Mouse (Mus musculus) myocyte (in vitro differentiated cells): ENCODE results near the gene Minos1. TPM values are rescaled to one million over a fixed set of nuclear protein-coding genes. Genes with fewer than 3 reads are reported as not detected.

ENCODE experiments used
- H3K27me3 ChIP-seq: one replicate; pipeline ENCODE4 v1.6.1; 2011; ENCODE audit not compliant: control insufficient read depth, insufficient read depth, insufficient read length
- H3K36me3 ChIP-seq: one replicate; pipeline ENCODE4 v1.6.1; 2011; ENCODE audit not compliant: control insufficient read depth, insufficient read depth
- H3K4me2 ChIP-seq: one replicate; pipeline ENCODE4 v1.6.1; 2011; ENCODE audit warnings: low read depth, control low read depth
- H3K4me3 ChIP-seq: one replicate; pipeline ENCODE4 v1.5.1; 2011; ENCODE audit warnings: mild to moderate bottlenecking, control low read depth, moderate library complexity
- H3K79me2 ChIP-seq: one replicate; pipeline ENCODE4 v1.6.1; 2011; ENCODE audit not compliant: control insufficient read depth, insufficient read depth
- H3ac ChIP-seq: one replicate; pipeline ENCODE4 v1.6.1; 2011; ENCODE audit not compliant: control insufficient read depth, insufficient read length
- CEBPB ChIP-seq: IDR thresholded peaks from 2 replicates; pipeline ENCODE4 v1.6.1; 2011; ENCODE audit warnings: mild to moderate bottlenecking, moderate library complexity; ENCODE audit not compliant: poor library complexity, insufficient read depth, severe bottlenecking
- E2F4 ChIP-seq: IDR thresholded peaks from one replicate; pipeline ENCODE4 v1.6.1; 2011; ENCODE audit warnings: mild to moderate bottlenecking, control low read depth, moderate library complexity; ENCODE audit not compliant: insufficient read depth
- MAX ChIP-seq: IDR thresholded peaks from one replicate; pipeline ENCODE4 v1.6.1; 2011; ENCODE audit warnings: low read depth, mild to moderate bottlenecking, control low read depth
- MYOD1 ChIP-seq, 3 experiments: IDR thresholded peaks; one replicate each; pipeline ENCODE4 v1.6.1; 2011; ENCODE audit warnings: control low read depth in 2 of 3, low read depth in 2 of 3, mild to moderate bottlenecking in 2 of 3, moderate library complexity in 1 of 3; ENCODE audit not compliant: insufficient read length in 2 of 3, control insufficient read depth in 1 of 3
- MYOG ChIP-seq, 3 experiments: IDR thresholded peaks; one replicate each; pipeline ENCODE4 v1.6.1; 2011; ENCODE audit warnings: control low read depth in 2 of 3, low read depth in 2 of 3, mild to moderate bottlenecking in 2 of 3; ENCODE audit not compliant: insufficient read length in 2 of 3, control insufficient read depth in 1 of 3, insufficient read depth in 1 of 3
- POLR2A ChIP-seq: IDR thresholded peaks from one replicate; pipeline ENCODE4 v1.6.1; 2011; ENCODE audit warnings: low read depth, mild to moderate bottlenecking, control low read depth, moderate library complexity; ENCODE audit not compliant: insufficient read length
- POLR2AphosphoS2 ChIP-seq: IDR thresholded peaks from one replicate; pipeline ENCODE4 v1.6.1; 2011; ENCODE audit warnings: low read depth, control low read depth; ENCODE audit not compliant: insufficient read length
- REST ChIP-seq: IDR thresholded peaks from one replicate; pipeline ENCODE4 v1.6.1; 2011; ENCODE audit warnings: mild to moderate bottlenecking, control low read depth, moderate library complexity; ENCODE audit not compliant: insufficient read depth, insufficient read length
- SRF ChIP-seq: IDR thresholded peaks from one replicate; pipeline ENCODE4 v1.6.1; 2011; ENCODE audit warnings: low read depth; ENCODE audit not compliant: control insufficient read depth, insufficient read length
- TCF12 ChIP-seq: IDR thresholded peaks from one replicate; pipeline ENCODE4 v1.6.1; 2011; ENCODE audit warnings: mild to moderate bottlenecking, control low read depth; ENCODE audit not compliant: poor library complexity, insufficient read depth, severe bottlenecking
- TCF3 ChIP-seq: IDR thresholded peaks from one replicate; pipeline ENCODE4 v1.6.1; 2011; ENCODE audit warnings: low read depth, control low read depth; ENCODE audit not compliant: insufficient read length
- USF1 ChIP-seq: IDR thresholded peaks from one replicate; pipeline ENCODE4 v1.6.1; 2011; ENCODE audit warnings: low read depth, mild to moderate bottlenecking, control low read depth, moderate library complexity
- polyA plus RNA-seq: library from polyadenylated mRNA; unstranded; fragments of >200 nt; fragmentation: generic; extraction: Trizol; gene quantifications from one replicate; pipeline ENCODE4 v1.2.1, GENCODE M21; 2012; ENCODE audit warnings: missing spikeins

Minos1 gene
- polyA plus RNA-seq, 1 experiment, result 247 TPM

- Histone ChIP-seq H3ac (no peak overlapping the region), H3K36me3 (no peaks in the 10 kb centered on the region), H3K79me2 (no peaks in the 10 kb centered on the region), H3K4me2 (no peak overlapping the region), H3K4me3 (no peak overlapping the region), H3K27me3 (peaks cover 25% of the 10 kb centered on the region)
- TF ChIP-seq MAX, result no peak
- TF ChIP-seq SRF, result no peak
- TF ChIP-seq POLR2AphosphoS2, result no peak
- TF ChIP-seq TCF12, result no peak
- no peak for TF ChIP-seq MYOD1 (IDR thresholded peaks at IDR 0.05; ENCODE audit: control insufficient read depth in 1 of 3, insufficient read length in 2 of 3, low read depth in 2 of 3)
- TF ChIP-seq TCF3, result no peak
- TF ChIP-seq USF1, result no peak
- no peak for TF ChIP-seq POLR2A
- TF ChIP-seq MYOG (IDR thresholded peaks at IDR 0.05; ENCODE audit: control insufficient read depth in 1 of 3, insufficient read depth in 1 of 3, insufficient read length in 2 of 3, low read depth in 2 of 3), result no peak
- TF ChIP-seq E2F4, result no peak
- no peak for TF ChIP-seq REST
- no peak for TF ChIP-seq CEBPB
These were observed 52.2 kb downstream of the Minos1 start for GRCm38 (mm10) chr4:139078726-139079125.

- Histone ChIP-seq H3K79me2 (no peaks in the 10 kb centered on the region), H3K4me3 (no peak overlapping the region), H3K27me3 (peaks cover 29% of the 10 kb centered on the region), H3K36me3 (no peaks in the 10 kb centered on the region), H3K4me2 (no peak overlapping the region), H3ac (no peak overlapping the region)
- TF ChIP-seq MYOD1 (IDR thresholded peaks at IDR 0.05; ENCODE audit: control insufficient read depth in 1 of 3, insufficient read length in 2 of 3, low read depth in 2 of 3), result no peak
- TF ChIP-seq CEBPB, result no peak
- TF ChIP-seq E2F4, result no peak
- TF ChIP-seq REST, result no peak
These were observed 52.6 kb downstream of the Minos1 start for GRCm38 (mm10) chr4:139078313-139078712.

GRCm38 (mm10) chr4:139075915-139076314 is 55.0 kb downstream of the Minos1 start:
- TF ChIP-seq POLR2A (no peak), REST (no peak), POLR2AphosphoS2 (no peak), CEBPB (no peak), MYOG (IDR thresholded peaks at IDR 0.05; ENCODE audit: control insufficient read depth in 1 of 3, insufficient read depth in 1 of 3, insufficient read length in 2 of 3, low read depth in 2 of 3) (no peak), TCF3 (no peak), TCF12 (no peak), USF1 (no peak), MAX (no peak), SRF (no peak), E2F4 (no peak), MYOD1 (IDR thresholded peaks at IDR 0.05; ENCODE audit: control insufficient read depth in 1 of 3, insufficient read length in 2 of 3, low read depth in 2 of 3) (no peak)
- Histone ChIP-seq H3K36me3 (no peaks in the 10 kb centered on the region), H3K79me2 (no peaks in the 10 kb centered on the region), H3K4me2 (no peak overlapping the region), H3ac (no peak overlapping the region), H3K4me3 (no peak overlapping the region), H3K27me3 (peaks cover 36% of the 10 kb centered on the region)

GRCm38 (mm10) chr4:139075041-139075711 is 55.7 kb downstream of the Minos1 start, which contains the start of gene Htr6:
TSS of gene Htr6 (minus strand) at chr4:139075570.
- Histone ChIP-seq H3ac (no peak within 1 kb of the TSS), H3K79me2 (no peaks in the 10 kb centered on the region), H3K36me3 (no peaks in the 10 kb centered on the region), H3K4me3 (no peak within 1 kb of the TSS), H3K27me3 (peaks cover 36% of the 10 kb centered on the region), H3K4me2 (no peak within 1 kb of the TSS)
- no peak for TF ChIP-seq TCF3
- no peak for TF ChIP-seq REST

DNA sequence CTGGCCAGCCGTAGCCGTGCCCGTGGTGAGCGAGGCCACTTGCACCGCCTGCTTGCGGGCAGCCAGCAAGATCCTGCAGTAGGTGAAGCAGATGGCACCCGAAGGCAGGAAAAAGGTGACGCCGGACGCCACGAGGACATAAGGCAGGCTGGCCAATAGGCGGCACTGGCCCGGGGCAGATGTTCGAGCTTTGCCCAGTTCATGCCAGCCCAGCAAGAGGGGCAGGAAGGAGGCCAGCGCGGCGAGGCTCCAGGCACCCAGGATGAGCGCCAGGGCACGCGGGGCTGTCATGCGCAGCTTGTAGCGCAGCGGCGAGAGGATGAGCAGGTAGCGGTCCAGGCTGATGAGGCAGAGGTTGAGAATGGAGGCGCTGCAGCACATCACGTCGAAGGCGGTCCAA is 56.9 kb downstream of the Minos1 start:
- Histone ChIP-seq H3ac (no peak overlapping the region), H3K36me3 (no peaks in the 10 kb centered on the region), H3K27me3 (peaks cover 36% of the 10 kb centered on the region), H3K4me2 (no peak overlapping the region), H3K4me3 (no peak overlapping the region), H3K79me2 (no peaks in the 10 kb centered on the region)
- TF ChIP-seq MAX, result no peak
- TF ChIP-seq USF1, result no peak
- TF ChIP-seq E2F4, result no peak
- no peak for TF ChIP-seq SRF
- TF ChIP-seq REST, result no peak
- no peak for TF ChIP-seq POLR2A
- TF ChIP-seq TCF3, result no peak

GRCm38 (mm10) chr4:139068287-139068686 is 62.6 kb downstream of the Minos1 start:
- H3K79me2 ChIP-seq, result no peaks in the 10 kb centered on the region
- peaks cover 18% of the 10 kb centered on the region for H3K27me3 ChIP-seq
- no peak overlapping the region for H3K4me2 ChIP-seq
- H3K4me3 ChIP-seq, result no peak overlapping the region
- H3ac ChIP-seq, result no peak overlapping the region
- TF ChIP-seq POLR2AphosphoS2 (no peak), SRF (no peak), USF1 (no peak), CEBPB (no peak)
- H3K36me3 ChIP-seq, result no peaks in the 10 kb centered on the region
